Mouse (Mus musculus) stomach, embryonic 14.5 days (tissue): ENCODE data around the gene Rsbn1l. TPM values are rescaled to one million over a fixed set of nuclear protein-coding genes. Genes with fewer than 3 reads are reported as not detected.
A peak's percentile ranks its signal among the peaks of the same experiment; 100 is the strongest.

Experiments
- ATAC-seq: fragments of 200-750 bp; cut with Nextera tagmentation; 2 replicates; pipeline ENCODE4 v1.8.0; 2017; ENCODE audit warnings: low read depth, moderate TSS enrichment; ENCODE audit not compliant: insufficient number of reproducible peaks, insufficient read depth, low FRiP score
- H3K27ac ChIP-seq: fragments of 300-500 bp; sonication (generic); 2 replicates; pipeline ENCODE4 v1.5.1; 2014; ENCODE audit warnings: mild to moderate bottlenecking, low read length, moderate library complexity, mixed read lengths
- H3K27me3 ChIP-seq: fragments of 300-500 bp; sonication (generic); 2 replicates; pipeline ENCODE4 v1.6.1; 2014; ENCODE audit warnings: low read length, control low read depth, mixed read lengths; ENCODE audit not compliant: control insufficient read depth, insufficient read depth
- H3K36me3 ChIP-seq: fragments of 300-500 bp; sonication (generic); 2 replicates; pipeline ENCODE4 v1.6.1; 2014; ENCODE audit warnings: mild to moderate bottlenecking, control low read depth, low read length, moderate library complexity, mixed read lengths; ENCODE audit not compliant: control insufficient read depth, insufficient read depth
- H3K4me1 ChIP-seq: fragments of 300-500 bp; sonication (generic); 2 replicates; pipeline ENCODE4 v1.6.1; 2014; ENCODE audit warnings: low read length, control low read depth, mixed read lengths; ENCODE audit not compliant: control insufficient read depth, insufficient read depth
- H3K4me2 ChIP-seq: fragments of 300-500 bp; sonication (generic); replicated peaks from 2 replicates; pipeline ENCODE4 v1.6.1; 2014; ENCODE audit warnings: low read depth, low read length, control low read depth
- H3K4me3 ChIP-seq: fragments of 300-500 bp; sonication (generic); 2 replicates; pipeline ENCODE4 v1.5.1; 2014; ENCODE audit warnings: low read depth, low read length, control low read depth
- H3K9ac ChIP-seq: fragments of 300-500 bp; sonication (generic); replicated peaks from 2 replicates; pipeline ENCODE4 v1.6.1; 2014; ENCODE audit warnings: low read depth, mild to moderate bottlenecking, control low read depth, low read length, moderate library complexity, mixed read lengths
- H3K9me3 ChIP-seq: fragments of 300-500 bp; sonication (generic); 2 replicates; pipeline ENCODE4 v1.6.1; 2016; ENCODE audit warnings: low read depth, low read length, control low read depth; ENCODE audit not compliant: control insufficient read depth
- whole genome bisulfite sequencing: fragments of 180-500 bp; shearing (Covaris S2); extraction: QIAGEN DNeasy Blood & Tissue Kit; methylation state at CpG from one replicate; pipeline ENCODE4 v1.1.7; 2014; 5-methylcytosine and 5-hydroxymethylcytosine counted together
- polyA plus RNA-seq: library from polyadenylated mRNA; unstranded; fragments of >200 nt; fragmentation: Nextera tagmentation; extraction: Ambion mirVana; gene quantifications from 2 replicates; pipeline ENCODE4 v1.2.1, GENCODE M21; 2014

The Rsbn1l gene
- polyA plus RNA-seq, 1 experiment from 2014 or later = 11.0 TPM

GRCm38 (mm10) chr5:20881915-20882800, 74.0 kb downstream of the Rsbn1l start, which contains the start of the genes Phtf2 and Tmem60:
Gene Phtf2 (minus strand): TSS chr5:20882124.
Gene Tmem60 (plus strand): TSS chr5:20882191.
- peaks cover 15% of the 10 kb centered on the region for H3K4me1 ChIP-seq
- H3K27ac ChIP-seq = peak within 1 kb of the TSS; percentile 91
- H3K9ac ChIP-seq = peak within 1 kb of the TSS; percentile 65
- H3K4me2 ChIP-seq = peak within 1 kb of the TSS; percentile 66
- H3K27me3 ChIP-seq = no peaks in the 10 kb centered on the region
- H3K9me3 ChIP-seq = no peaks in the 10 kb centered on the region
- peak within 1 kb of the TSS; percentile 46 for H3K4me3 ChIP-seq
- peaks cover 2% of the 10 kb centered on the region; the same call in 1 of the 2 replicates for H3K36me3 ChIP-seq
- under 1% methylated on average over 85 of the region's 94 CpGs for WGBS
- peak; percentile 99 for ATAC-seq

- WGBS = 2% methylated on average over 46 of the region's 64 CpGs
- Histone ChIP-seq H3K9ac (peak overlapping the region; percentile 65), H3K4me3 (peak overlapping the region; percentile 46)
These were observed 75.1 kb downstream of the Rsbn1l start for GRCm38 (mm10) chr5:20880797-20881775.

GRCm38 (mm10) chr5:20880386-20880785, 75.8 kb downstream of the Rsbn1l start:
- no peaks in the 10 kb centered on the region for H3K9me3 ChIP-seq
- H3K4me1 ChIP-seq = peaks cover 15% of the 10 kb centered on the region
- no peak overlapping the region for H3K9ac ChIP-seq
- no peaks in the 10 kb centered on the region for H3K27me3 ChIP-seq
- H3K27ac ChIP-seq = no peak overlapping the region
- H3K36me3 ChIP-seq = no peaks in the 10 kb centered on the region
- ATAC-seq = no peak
- WGBS = 45% methylated on average over 2 of the region's 2 CpGs
- H3K4me2 ChIP-seq = peak overlapping the region; percentile 64
- peak overlapping the region; percentile 46; the same call in 1 of the 2 replicates for H3K4me3 ChIP-seq

More at GRCm38 (mm10) chr5:20880797-20881775, 75.1 kb downstream of the Rsbn1l start:
- Histone ChIP-seq H3K4me2 (peak overlapping the region; percentile 64), H3K9me3 (no peaks in the 10 kb centered on the region), H3K27me3 (no peaks in the 10 kb centered on the region), H3K27ac (peak overlapping the region; percentile 91), H3K36me3 (peaks cover under 1% of the 10 kb centered on the region; the same call in 1 of the 2 replicates), H3K4me1 (peaks cover 15% of the 10 kb centered on the region)
- ATAC-seq = no peak

GRCm38 (mm10) chr5:20876934-20877426, 79.2 kb downstream of the Rsbn1l start:
- Histone ChIP-seq H3K27me3 (no peaks in the 10 kb centered on the region), H3K4me1 (0 out of 2 replicates have a peak, but pooled peaks cover 5% of the 10 kb centered on the region), H3K4me3 (no peak overlapping the region), H3K36me3 (no peaks in the 10 kb centered on the region), H3K4me2 (no peak overlapping the region), H3K9me3 (no peaks in the 10 kb centered on the region), H3K27ac (no peak overlapping the region), H3K9ac (no peak overlapping the region)
- no peak for ATAC-seq
- WGBS = 46% methylated on average over 1 of the region's 1 CpGs

- Histone ChIP-seq H3K27ac (no peak overlapping the region), H3K36me3 (no peaks in the 10 kb centered on the region), H3K4me1 (no peaks in the 10 kb centered on the region), H3K9ac (no peak overlapping the region), H3K4me3 (no peak overlapping the region), H3K9me3 (no peaks in the 10 kb centered on the region), H3K4me2 (no peak overlapping the region), H3K27me3 (no peaks in the 10 kb centered on the region)
- WGBS = 86% methylated on average over 1 of the region's 1 CpGs
- ATAC-seq = no peak
These were observed 83.1 kb downstream of the Rsbn1l start for GRCm38 (mm10) chr5:20873146-20873545.

GRCm38 (mm10) chr5:20865193-20865755, 90.9 kb downstream of the Rsbn1l start:
- H3K27me3 ChIP-seq = no peaks in the 10 kb centered on the region
- no peak overlapping the region for H3K27ac ChIP-seq
- WGBS = 44% methylated on average over 2 of the region's 2 CpGs
- no peak overlapping the region for H3K4me2 ChIP-seq
- ATAC-seq = no peak
- H3K9me3 ChIP-seq = no peaks in the 10 kb centered on the region
- H3K36me3 ChIP-seq = no peaks in the 10 kb centered on the region
- peaks cover 14% of the 10 kb centered on the region; the same call in 1 of the 2 replicates for H3K4me1 ChIP-seq
- no peak overlapping the region for H3K4me3 ChIP-seq
- no peak overlapping the region for H3K9ac ChIP-seq

GRCm38 (mm10) chr5:20864216-20864969, 91.8 kb downstream of the Rsbn1l start:
- Histone ChIP-seq H3K36me3 (no peaks in the 10 kb centered on the region), H3K27ac (no peak overlapping the region), H3K4me3 (no peak overlapping the region), H3K27me3 (no peaks in the 10 kb centered on the region), H3K4me1 (peaks cover 14% of the 10 kb centered on the region; the same call in 1 of the 2 replicates), H3K9me3 (no peaks in the 10 kb centered on the region), H3K9ac (no peak overlapping the region), H3K4me2 (no peak overlapping the region)
- 75% methylated on average over 4 of the region's 4 CpGs for WGBS
- no peak for ATAC-seq
